Mouse (Mus musculus) limb, embryonic 11.5 days (tissue): ENCODE measurements around the gene Pla2g6. TPM values are rescaled to one million over a fixed set of nuclear protein-coding genes. Genes with fewer than 3 reads are reported as not detected.

Experiments
- ATAC-seq: fragments of 200-750 bp; cut with Nextera tagmentation; 2 replicates; pipeline ENCODE4 v1.8.0; 2017; ENCODE audit warnings: low read depth; ENCODE audit not compliant: insufficient number of reproducible peaks, low FRiP score, low TSS enrichment
- DNase-seq: peaks from one replicate; pipeline ENCODE4 v3.0.0-alpha.2; 2015; ENCODE audit warnings: low spot score
- H3K27ac ChIP-seq: fragments of 300-500 bp; sonication (generic); replicated peaks from 2 replicates; pipeline ENCODE4 v1.5.1; 2014; ENCODE audit warnings: low read depth, mild to moderate bottlenecking, low read length
- H3K27me3 ChIP-seq: fragments of 300-500 bp; sonication (generic); 2 replicates; pipeline ENCODE4 v1.6.1; 2014; ENCODE audit warnings: mild to moderate bottlenecking, low read length, mixed read lengths; ENCODE audit not compliant: control insufficient read depth, insufficient read depth
- H3K36me3 ChIP-seq: fragments of 300-500 bp; sonication (generic); 2 replicates; pipeline ENCODE4 v1.6.1; 2014; ENCODE audit warnings: mild to moderate bottlenecking, low read length, moderate library complexity, mixed read lengths; ENCODE audit not compliant: control insufficient read depth, insufficient read depth
- H3K4me1 ChIP-seq: fragments of 300-500 bp; sonication (generic); 2 replicates; pipeline ENCODE4 v1.6.1; 2014; ENCODE audit warnings: low read length, mixed read lengths; ENCODE audit not compliant: control insufficient read depth, insufficient read depth
- H3K4me2 ChIP-seq: fragments of 300-500 bp; sonication (generic); 2 replicates; pipeline ENCODE4 v1.6.1; 2014; ENCODE audit warnings: low read depth, mild to moderate bottlenecking, moderate library complexity; ENCODE audit not compliant: severe bottlenecking
- H3K4me3 ChIP-seq: fragments of 300-500 bp; sonication (generic); 2 replicates; pipeline ENCODE4 v1.5.1; 2014; ENCODE audit warnings: low read depth, low read length
- H3K9ac ChIP-seq: fragments of 300-500 bp; sonication (generic); 2 replicates; pipeline ENCODE4 v1.6.1; 2014; ENCODE audit warnings: mild to moderate bottlenecking, low read length
- H3K9me3 ChIP-seq: fragments of 300-500 bp; sonication (generic); 2 replicates; pipeline ENCODE4 v1.6.1; 2016; ENCODE audit warnings: low read length; ENCODE audit not compliant: control insufficient read depth
- WGBS: fragments of 180-500 bp; shearing (Covaris S2); extraction: QIAGEN DNeasy Blood & Tissue Kit; methylation state at CpG from one replicate; pipeline ENCODE4 v1.1.7; 2014; 5-methylcytosine and 5-hydroxymethylcytosine counted together
- polyA plus RNA-seq: library from polyadenylated mRNA; unstranded; fragments of >200 nt; fragmentation: Nextera tagmentation; extraction: Ambion mirVana; gene quantifications from 2 replicates; pipeline ENCODE4 v1.2.1, GENCODE M21; 2014

Pla2g6 gene
- polyA plus RNA-seq, 1 experiment from 2014 or later: 10.8 TPM

GRCm38 (mm10) chr15:79354619-79355018, 26.4 kb upstream of the Pla2g6 start:
- H3K9me3 ChIP-seq: no peaks in the 10 kb centered on the region
- ATAC-seq (no peak), DNase-seq (no peak)
- H3K27ac ChIP-seq: no peak overlapping the region
- peaks cover 14% of the 10 kb centered on the region; the same call in 1 of the 2 replicates for H3K4me1 ChIP-seq
- 78% methylated on average over 4 of the region's 4 CpGs for WGBS
- H3K9ac ChIP-seq: no peak overlapping the region
- H3K36me3 ChIP-seq: no peaks in the 10 kb centered on the region
- no peak overlapping the region for H3K4me2 ChIP-seq
- H3K4me3 ChIP-seq: no peak overlapping the region
- H3K27me3 ChIP-seq: peaks cover 10% of the 10 kb centered on the region

DNA sequence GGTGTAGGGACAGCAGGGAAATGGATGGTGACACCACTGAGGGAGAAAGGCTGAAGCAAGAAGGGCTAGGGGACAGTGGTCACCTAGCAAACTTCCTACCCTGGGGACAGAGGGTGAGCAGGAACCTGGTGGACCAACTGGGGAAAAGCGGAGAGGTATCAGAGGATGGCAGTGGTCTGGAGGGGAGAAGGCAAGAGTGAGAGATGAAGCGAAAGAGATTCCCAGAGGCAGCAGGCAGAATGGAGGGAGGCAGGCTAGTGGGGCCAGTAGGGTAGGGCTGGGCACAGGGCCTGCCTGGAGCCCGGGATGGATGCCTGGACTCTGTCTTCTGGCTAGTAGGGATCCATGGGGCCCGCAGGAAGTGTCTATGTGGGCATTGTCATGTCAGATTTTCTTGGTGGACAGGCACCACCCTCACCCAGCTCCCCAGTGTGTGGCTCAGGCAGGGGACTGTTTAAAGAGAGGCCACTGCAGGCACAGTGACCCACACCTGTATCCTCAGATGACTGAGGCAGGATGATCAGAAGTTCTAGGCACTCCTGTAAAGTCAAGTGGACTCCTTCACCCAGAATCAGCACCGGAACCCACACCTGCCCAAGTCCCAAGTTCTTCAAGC, 25.6 kb upstream of the Pla2g6 start:
- DNase-seq (no peak), ATAC-seq (no peak)
- H3K4me3 ChIP-seq: no peak overlapping the region
- peaks cover 10% of the 10 kb centered on the region for H3K27me3 ChIP-seq
- no peaks in the 10 kb centered on the region for H3K36me3 ChIP-seq
- H3K9ac ChIP-seq: no peak overlapping the region
- 90% methylated on average over 5 of the region's 5 CpGs for WGBS
- H3K9me3 ChIP-seq: no peaks in the 10 kb centered on the region
- H3K4me2 ChIP-seq: no peak overlapping the region
- peaks cover 14% of the 10 kb centered on the region; the same call in 1 of the 2 replicates for H3K4me1 ChIP-seq
- H3K27ac ChIP-seq: no peak overlapping the region

DNA sequence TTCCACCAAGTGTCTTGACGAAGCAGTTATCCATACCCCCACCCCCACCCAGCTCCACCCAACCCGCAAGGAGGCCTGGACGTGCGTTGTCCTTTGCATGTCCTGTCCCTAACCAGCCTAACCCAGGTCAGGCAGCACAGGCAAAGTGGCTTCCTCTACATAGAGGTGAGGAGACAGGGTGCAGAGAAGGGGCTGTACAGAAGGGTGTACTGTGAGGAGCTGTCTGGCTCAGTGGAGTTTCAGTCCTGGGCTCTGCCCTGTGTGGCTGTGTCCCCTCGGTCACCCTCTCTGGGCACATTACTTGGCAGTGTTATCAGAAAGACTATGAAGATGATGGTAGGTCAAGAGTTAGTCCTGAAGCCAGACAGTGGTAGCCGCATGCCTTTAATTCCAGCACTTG, 24.3 kb upstream of the Pla2g6 start:
- 82% methylated on average over 6 of the region's 6 CpGs for WGBS
- Histone ChIP-seq H3K4me2 (no peak overlapping the region), H3K9ac (no peak overlapping the region), H3K36me3 (no peaks in the 10 kb centered on the region), H3K27me3 (peaks cover 10% of the 10 kb centered on the region), H3K4me1 (peaks cover 11% of the 10 kb centered on the region; the same call in 1 of the 2 replicates), H3K27ac (no peak overlapping the region), H3K4me3 (no peak overlapping the region), H3K9me3 (no peaks in the 10 kb centered on the region)
- DNase-seq (no peak), ATAC-seq (no peak)

GRCm38 (mm10) chr15:79351331-79351767, 23.2 kb upstream of the Pla2g6 start:
- Histone ChIP-seq H3K4me1 (0 out of 2 replicates have a peak, but pooled peaks cover 3% of the 10 kb centered on the region), H3K27ac (no peak overlapping the region), H3K4me2 (no peak overlapping the region), H3K9ac (no peak overlapping the region), H3K9me3 (no peaks in the 10 kb centered on the region), H3K27me3 (peaks cover 3% of the 10 kb centered on the region; the same call in 1 of the 2 replicates), H3K4me3 (no peak overlapping the region), H3K36me3 (no peaks in the 10 kb centered on the region)
- WGBS: 33% methylated on average over 15 of the region's 15 CpGs
- DNase-seq (no peak), ATAC-seq (no peak)

- Histone ChIP-seq H3K4me1 (0 out of 2 replicates have a peak, but pooled peaks cover 3% of the 10 kb centered on the region), H3K27me3 (no peaks in the 10 kb centered on the region), H3K9me3 (no peaks in the 10 kb centered on the region), H3K9ac (no peak overlapping the region), H3K4me2 (no peak overlapping the region), H3K27ac (no peak overlapping the region), H3K36me3 (no peaks in the 10 kb centered on the region), H3K4me3 (no peak overlapping the region)
- ATAC-seq: no peak
- WGBS: 94% methylated on average over 4 of the region's 4 CpGs
- no peak for DNase-seq
These were observed 22.7 kb upstream of the Pla2g6 start for GRCm38 (mm10) chr15:79350866-79351265.

DNA sequence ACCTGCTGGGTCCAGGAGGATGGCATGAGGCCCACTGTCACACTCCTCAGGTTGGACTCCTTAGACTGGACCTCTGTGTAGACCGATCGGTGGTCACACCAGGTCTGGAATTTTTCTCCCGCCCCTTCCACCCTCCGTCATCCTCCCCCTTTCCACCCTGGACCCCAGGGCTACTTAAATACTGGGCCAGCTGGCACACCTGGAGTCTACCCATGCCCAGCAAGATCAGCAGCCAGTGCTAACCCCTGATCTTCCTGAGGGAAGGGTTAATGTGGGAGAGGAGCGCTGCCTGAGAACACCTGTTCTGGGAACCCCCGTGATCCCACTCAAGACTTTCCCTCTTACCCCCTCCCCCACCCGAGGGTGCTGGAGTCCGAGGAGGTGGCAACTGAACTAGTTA, 20.5 kb upstream of the Pla2g6 start:
- no peak for ATAC-seq

GRCm38 (mm10) chr15:79347845-79348506, 19.8 kb upstream of the Pla2g6 start:
- H3K4me1 ChIP-seq: 0 out of 2 replicates have a peak, but pooled peaks cover 3% of the 10 kb centered on the region
- ATAC-seq: peak; percentile 6; the same call in 1 of the 2 replicates
- 1% methylated on average over 46 of the region's 46 CpGs for WGBS
- H3K4me3 ChIP-seq: peak overlapping the region; percentile 83
- DNase-seq: peak; percentile 53
- H3K9ac ChIP-seq: peak overlapping the region; percentile 72
- no peaks in the 10 kb centered on the region for H3K9me3 ChIP-seq
- H3K36me3 ChIP-seq: no peaks in the 10 kb centered on the region
- peak overlapping the region; percentile 82 for H3K27ac ChIP-seq
- H3K4me2 ChIP-seq: peak overlapping the region; percentile 96
- H3K27me3 ChIP-seq: no peaks in the 10 kb centered on the region

More for the DNA sequence above, 20.5 kb upstream of the Pla2g6 start:
- no peak for DNase-seq
- H3K4me3 ChIP-seq: peak overlapping the region; percentile 83
- H3K9me3 ChIP-seq: no peaks in the 10 kb centered on the region
- 0 out of 2 replicates have a peak, but pooled peaks cover 3% of the 10 kb centered on the region for H3K4me1 ChIP-seq
- H3K27me3 ChIP-seq: no peaks in the 10 kb centered on the region
- H3K9ac ChIP-seq: no peak overlapping the region
- H3K27ac ChIP-seq: no peak overlapping the region
- peak overlapping the region; percentile 96 for H3K4me2 ChIP-seq
- no peaks in the 10 kb centered on the region for H3K36me3 ChIP-seq
- 73% methylated on average over 8 of the region's 8 CpGs for WGBS

- 0 out of 2 replicates have a peak, but pooled peaks cover 3% of the 10 kb centered on the region for H3K4me1 ChIP-seq
These were observed 19.1 kb upstream of the Pla2g6 start for GRCm38 (mm10) chr15:79347165-79347844.

More at GRCm38 (mm10) chr15:79347165-79347844, 19.1 kb upstream of the Pla2g6 start:
- DNase-seq (peak; percentile 97), ATAC-seq (peak; percentile 88)
- Histone ChIP-seq H3K36me3 (no peaks in the 10 kb centered on the region), H3K4me2 (peak overlapping the region; percentile 96), H3K9ac (peak overlapping the region; percentile 72), H3K4me3 (peak overlapping the region; percentile 83), H3K27me3 (no peaks in the 10 kb centered on the region), H3K27ac (peak overlapping the region; percentile 82), H3K9me3 (no peaks in the 10 kb centered on the region)
- WGBS: under 1% methylated on average over 61 of the region's 61 CpGs
